Mouse (Mus musculus) liver, adult 2 months (tissue): ENCODE measurements at regions not wholly inside any gene's neighbourhood (a gene's known extent, or its start where the extent isn't known, plus 50 kb on each side); places are given as distances from the start of the nearest gene placed in this dataset.

Source experiments
- DNase-seq: peaks from one replicate; pipeline ENCODE4 v3.0.0-alpha.2; 2011; ENCODE audit warnings: low read depth, low spot score; ENCODE audit errors: extremely low read depth
- H3K27ac ChIP-seq: fragments of 200-500 bp; replicated peaks from 2 replicates; pipeline ENCODE4 v1.5.1; 2012; ENCODE audit warnings: low read depth, mild to moderate bottlenecking, control low read depth, inconsistent platforms, low read length; ENCODE audit not compliant: insufficient read depth
- H3K27me3 ChIP-seq: fragments of 200-500 bp; 2 replicates; pipeline ENCODE4 v1.6.1; 2012; ENCODE audit warnings: mild to moderate bottlenecking, moderate library complexity, low read length, inconsistent platforms; ENCODE audit not compliant: control insufficient read depth, insufficient read depth
- H3K36me3 ChIP-seq: fragments of 200-500 bp; 2 replicates; pipeline ENCODE4 v1.6.1; 2012; ENCODE audit warnings: low read length, inconsistent platforms; ENCODE audit not compliant: control insufficient read depth, insufficient read depth
- H3K4me1 ChIP-seq: fragments of 200-500 bp; 2 replicates; pipeline ENCODE4 v1.6.1; 2011; ENCODE audit warnings: low read length; ENCODE audit not compliant: control insufficient read depth, insufficient read depth
- H3K4me3 ChIP-seq: fragments of 200-500 bp; 2 replicates; pipeline ENCODE4 v1.5.1; 2011; ENCODE audit warnings: low read depth, mild to moderate bottlenecking, control low read depth, low read length, moderate library complexity; ENCODE audit not compliant: insufficient read depth
- H3K79me2 ChIP-seq: fragments of 200-500 bp; 2 replicates; pipeline ENCODE4 v1.6.1; 2012; ENCODE audit warnings: inconsistent platforms, mild to moderate bottlenecking, low read length, moderate library complexity; ENCODE audit not compliant: control insufficient read depth, insufficient read depth
- H3K9ac ChIP-seq: fragments of 200-500 bp; 2 replicates; pipeline ENCODE4 v1.6.1; 2012; ENCODE audit warnings: low read depth, mild to moderate bottlenecking, control low read depth, inconsistent platforms, low read length
- CTCF ChIP-seq: fragments of 200-500 bp; IDR thresholded peaks from 2 replicates; pipeline ENCODE4 v1.5.1; 2011; ENCODE audit warnings: low read depth, low read length, control low read depth
- POLR2A ChIP-seq: fragments of 200-500 bp; IDR thresholded peaks from 2 replicates; pipeline ENCODE4 v1.6.1; 2011; ENCODE audit warnings: low read length, control low read depth; ENCODE audit not compliant: insufficient read depth; ENCODE audit errors: extremely low read depth
- WGBS: fragments of 180-500 bp; shearing (Covaris S2); methylation state at CpG from one replicate; pipeline ENCODE4 v1.1.7; 2018; 5-methylcytosine and 5-hydroxymethylcytosine counted together

- TF ChIP-seq POLR2A (no peak), CTCF (peak; percentile 88)
- no peaks in the 10 kb centered on the region for H3K4me1 ChIP-seq
- H3K36me3 ChIP-seq: no peaks in the 10 kb centered on the region
- H3K9ac ChIP-seq: no peak overlapping the region
- WGBS: 3% methylated on average over 12 of the region's 12 CpGs
- H3K27me3 ChIP-seq: no peaks in the 10 kb centered on the region
- peak; percentile 51 for DNase-seq
- H3K27ac ChIP-seq: no peak overlapping the region
- H3K79me2 ChIP-seq: no peaks in the 10 kb centered on the region
- no peak overlapping the region for H3K4me3 ChIP-seq
Measured at GRCm38 (mm10) chr4:12240941-12241571, 69.2 kb upstream of the Fam92a start.

DNA sequence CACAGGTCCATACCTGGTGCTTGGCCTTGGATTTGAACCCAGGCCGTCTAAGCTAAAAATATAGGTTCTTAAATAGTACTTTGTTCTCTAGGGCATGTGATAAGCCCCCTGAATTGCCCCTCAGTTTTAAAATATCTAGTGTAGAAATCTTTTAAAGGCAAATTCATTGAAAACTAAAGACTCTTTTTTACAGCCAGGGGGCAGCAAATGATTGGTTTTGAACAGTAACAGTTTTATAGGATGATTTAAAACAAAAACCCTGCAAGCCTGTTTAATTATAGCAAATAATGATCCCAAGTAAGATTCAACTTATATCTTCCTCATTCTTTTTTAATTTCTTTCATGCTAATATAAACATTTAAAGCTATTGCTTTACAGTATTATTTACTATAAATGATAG, 58.9 kb upstream of the Fam92a start:
- Histone ChIP-seq H3K36me3 (no peaks in the 10 kb centered on the region), H3K9ac (no peak overlapping the region), H3K79me2 (no peaks in the 10 kb centered on the region), H3K4me1 (no peaks in the 10 kb centered on the region), H3K27ac (no peak overlapping the region), H3K27me3 (no peaks in the 10 kb centered on the region), H3K4me3 (no peak overlapping the region)
- no peak for DNase-seq
- TF ChIP-seq CTCF (no peak), POLR2A (no peak)
- WGBS: 68% methylated on average over 1 of the region's 1 CpGs
